In the genomic region with DNA sequence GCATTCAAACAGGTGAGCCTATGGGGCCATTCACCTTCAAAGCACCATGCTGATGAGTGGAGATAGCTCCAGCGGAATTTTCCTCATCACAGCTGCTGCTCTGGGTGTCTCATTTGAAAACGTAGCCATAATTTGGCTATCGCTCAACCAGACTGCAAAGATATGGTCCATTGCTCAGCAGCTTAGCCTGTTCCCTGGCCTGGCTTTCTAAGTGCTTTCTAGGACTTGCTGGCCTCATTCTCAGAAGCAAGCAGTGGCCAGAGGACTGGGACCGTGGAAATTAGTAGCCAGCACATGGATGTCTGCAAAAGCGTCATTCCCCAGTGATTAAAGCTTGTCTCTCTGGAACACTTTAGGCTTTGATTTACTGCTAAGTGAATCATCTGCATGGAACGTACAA, we compare ENCODE assay signal across 24 mouse cellular contexts. TPM values are rescaled to one million over a fixed set of nuclear protein-coding genes. Genes with fewer than 3 reads are reported as not detected.
A peak's percentile ranks its signal among the peaks of the same experiment; 100 is the strongest.
DNase-seq lines count a peak whose midpoint lies in the region; ATAC-seq lines count a peak whose summit lies in the region.
"Had no signal": no experiment of that assay in that cellular context is flagged by ENCODE, and none has a peak within 500 bp of the region (broad histone marks: within the 10 kb centered on the region; RNA-seq: fewer than 3 reads in every experiment).

No protein-coding gene starts in this region.

- no peaks in the 10 kb centered on the region for H3K36me3 ChIP-seq in heart, embryonic 12.5 days
- H3K36me3 ChIP-seq in kidney, embryonic 14.5 days (ENCODE audit: control insufficient read depth, insufficient read depth, low read length): no peaks in the 10 kb centered on the region
- H3K36me3 ChIP-seq: G1E; heart, embryonic 10.5 days; hindbrain, embryonic 15.5 days; limb, embryonic 13.5 days; lung, embryonic 15.5 days; midbrain, embryonic 10.5 days; midbrain, embryonic 15.5 days; neural tube, embryonic 15.5 days; stomach, embryonic 15.5 days had no signal

- peak; percentile 26 to 27 for DNase-seq in heart, postnatal 10 days
- peak; percentile 75 for DNase-seq in kidney, adult 9 months
- peak; percentile 11 for DNase-seq in kidney, postnatal 14 days
- DNase-seq in B cell, adult 2 months: no peak
- DNase-seq: adrenal gland, postnatal 36 days; cerebellum, adult 2 months; cerebellum, postnatal 36 days; retina, postnatal 1 day; right cerebral cortex, postnatal 14 days had no signal

- no peak overlapping the region for H3K27ac ChIP-seq in heart, embryonic 12.5 days (ENCODE audit: poor library complexity, severe bottlenecking)
- H3K27ac ChIP-seq in kidney, embryonic 14.5 days (ENCODE audit: low read depth, low read length): no peak overlapping the region
- H3K27ac ChIP-seq: forebrain, embryonic 13.5 days; heart, embryonic 10.5 days; hindbrain, embryonic 15.5 days; kidney, postnatal 0 days; limb, embryonic 13.5 days; lung, embryonic 15.5 days; midbrain, embryonic 10.5 days; midbrain, embryonic 15.5 days; neural tube, embryonic 15.5 days; stomach, embryonic 15.5 days had no signal

- no peak overlapping the region for H3K4me2 ChIP-seq in heart, embryonic 12.5 days
- no peak overlapping the region for H3K4me2 ChIP-seq in kidney, embryonic 14.5 days (replicated peaks; ENCODE audit: low read depth, low read length)
- H3K4me2 ChIP-seq: forebrain, embryonic 13.5 days; hindbrain, embryonic 15.5 days; limb, embryonic 13.5 days; liver, embryonic 11.5 days; lung, embryonic 15.5 days; midbrain, embryonic 15.5 days; neural tube, embryonic 15.5 days; stomach, embryonic 15.5 days had no signal

- no peaks in the 10 kb centered on the region for H3K4me1 ChIP-seq in heart, embryonic 12.5 days (replicated peaks)
- H3K4me1 ChIP-seq in kidney, embryonic 14.5 days (ENCODE audit: control insufficient read depth, insufficient read depth, low read length): no peaks in the 10 kb centered on the region
- H3K4me1 ChIP-seq: forebrain, embryonic 13.5 days; heart, embryonic 10.5 days; hindbrain, embryonic 15.5 days; limb, embryonic 13.5 days; lung, embryonic 15.5 days; midbrain, embryonic 10.5 days; midbrain, embryonic 15.5 days; neural tube, embryonic 15.5 days; stomach, embryonic 15.5 days had no signal

- no peak overlapping the region for H3K9ac ChIP-seq in heart, embryonic 12.5 days
- no peak overlapping the region for H3K9ac ChIP-seq in kidney, embryonic 14.5 days (ENCODE audit: low read depth, low read length)
- H3K9ac ChIP-seq: forebrain, embryonic 13.5 days; hindbrain, embryonic 15.5 days; limb, embryonic 13.5 days; lung, embryonic 15.5 days; midbrain, embryonic 15.5 days; neural tube, embryonic 15.5 days; stomach, embryonic 15.5 days had no signal

- no peaks in the 10 kb centered on the region for H3K9me3 ChIP-seq in heart, embryonic 12.5 days (replicated peaks)
- no peaks in the 10 kb centered on the region for H3K9me3 ChIP-seq in kidney, embryonic 14.5 days (ENCODE audit: control insufficient read depth, low read length)
- H3K9me3 ChIP-seq: forebrain, embryonic 13.5 days; G1E; heart, embryonic 10.5 days; hindbrain, embryonic 15.5 days; limb, embryonic 13.5 days; lung, embryonic 15.5 days; midbrain, embryonic 10.5 days; midbrain, embryonic 15.5 days; neural tube, embryonic 15.5 days; stomach, embryonic 15.5 days had no signal

- H3K27me3 ChIP-seq in heart, embryonic 12.5 days (replicated peaks): 0 out of 2 replicates have a peak, but pooled peaks cover 3% of the 10 kb centered on the region
- no peaks in the 10 kb centered on the region for H3K27me3 ChIP-seq in kidney, embryonic 14.5 days (ENCODE audit: control insufficient read depth, insufficient read depth, low read length)
- H3K27me3 ChIP-seq: forebrain, embryonic 13.5 days; hindbrain, embryonic 15.5 days; limb, embryonic 13.5 days; lung, embryonic 15.5 days; midbrain, embryonic 15.5 days; neural tube, embryonic 15.5 days; stomach, embryonic 15.5 days had no signal

- intact Hi-C loops in heart, postnatal 10 days (cut with DNase I): no loop called here

- no peak for ATAC-seq in heart, embryonic 12.5 days (ENCODE audit: insufficient number of reproducible peaks, low FRiP score)
- no peak for ATAC-seq in kidney, embryonic 14.5 days (ENCODE audit: low FRiP score, low TSS enrichment)
- ATAC-seq: forebrain, embryonic 13.5 days; inflammation-experienced regulatory T-cells, adult 6 months; midbrain, embryonic 15.5 days had no signal

- 84% methylated on average over 6 of the region's 6 CpGs for WGBS in heart, embryonic 12.5 days
- 70% methylated on average over 6 of the region's 6 CpGs for WGBS in kidney, embryonic 14.5 days

- H3K4me3 ChIP-seq in heart, embryonic 12.5 days: no peak overlapping the region
- H3K4me3 ChIP-seq in kidney, embryonic 14.5 days (ENCODE audit: low read length): no peak overlapping the region
- H3K4me3 ChIP-seq: forebrain, embryonic 13.5 days; heart, embryonic 10.5 days; hindbrain, embryonic 15.5 days; limb, embryonic 13.5 days; lung, embryonic 15.5 days; midbrain, embryonic 10.5 days; midbrain, embryonic 15.5 days; neural tube, embryonic 15.5 days; stomach, embryonic 15.5 days had no signal

RNA-seq across cellular contexts. Expression of gene Rin3, which starts 46.5 kb away (rescaled TPM):
- 10 to 100 TPM; 21.2 to 27.4 TPM for total RNA-seq in heart, postnatal 10 days (2021)
- 9.9 and 10.3 TPM in 2 replicates for polyA plus RNA-seq in heart, embryonic 12.5 days (2016; fragmentation: Nextera tagmentation; extraction: Ambion mirVana)
- polyA plus RNA-seq in kidney, embryonic 14.5 days (2014; fragmentation: Nextera tagmentation; extraction: Ambion mirVana): 6.7 and 9.2 TPM in 2 replicates

Comparison
In these comparisons a context has a peak if more than half of its experiments do, and no peak if none do; other contexts are left out.
1. DNase-seq: peak in heart, postnatal 10 days (2 of 2), kidney, adult 9 months (single experiment) and kidney, postnatal 14 days (single experiment); none in B cell, adult 2 months (0 of 2).